Mouse (Mus musculus) layer of hippocampus, adult 9-10 months (tissue): ENCODE measurements around the gene Slit2.

Experiments used
- DNase-seq: peaks from one replicate; pipeline ENCODE4 v3.0.0; 2022; ENCODE audit warnings: low spot score

Gene Slit2

GRCm38 (mm10) chr5:48230430-48231080 is 247.6 kb downstream of the Slit2 start:
- no peak for DNase-seq

DNA sequence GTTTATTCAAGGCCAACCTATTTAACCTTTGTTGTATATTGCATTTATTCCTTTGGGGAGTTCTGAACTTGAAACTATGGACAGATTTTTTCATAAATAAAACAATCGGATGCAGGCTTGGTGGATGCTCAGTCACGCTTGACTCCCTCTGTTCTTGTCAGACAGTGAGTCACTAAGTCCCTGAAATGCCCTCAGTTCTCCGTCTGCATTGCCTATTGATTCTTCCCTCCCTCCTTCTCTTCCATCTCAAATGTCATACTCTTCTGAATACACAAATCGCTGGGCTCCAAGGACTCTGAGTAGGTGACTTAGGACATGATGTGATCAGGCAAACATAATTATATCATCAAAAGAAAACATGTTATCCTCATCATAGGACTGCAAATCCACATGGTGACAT is 251.8 kb downstream of the Slit2 start:
- DNase-seq = no peak

GRCm38 (mm10) chr5:48235270-48235669 is 252.3 kb downstream of the Slit2 start:
- no peak for DNase-seq

DNA sequence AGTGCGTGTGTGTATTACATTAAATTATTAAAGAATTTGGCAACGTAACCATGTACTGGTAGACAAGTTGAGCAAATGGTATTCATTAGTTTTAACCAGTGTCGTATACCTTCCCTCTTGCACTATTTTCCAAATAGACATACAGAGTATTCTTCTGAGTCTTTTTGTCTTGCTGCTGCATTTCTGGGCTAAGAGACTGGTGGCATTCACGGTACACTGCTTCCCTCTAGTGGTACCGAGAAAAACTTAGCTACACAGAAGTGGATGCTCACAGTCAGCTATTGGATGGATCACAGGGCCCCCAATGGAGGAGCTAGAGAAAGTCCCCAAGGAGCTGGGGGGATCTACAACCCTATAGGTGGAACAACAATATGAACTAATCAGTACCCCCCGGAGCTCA is 257.8 kb downstream of the Slit2 start:
- DNase-seq = peak; percentile 10

- no peak for DNase-seq
Measured at GRCm38 (mm10) chr5:48248327-48248726, 265.4 kb downstream of the Slit2 start.

DNA sequence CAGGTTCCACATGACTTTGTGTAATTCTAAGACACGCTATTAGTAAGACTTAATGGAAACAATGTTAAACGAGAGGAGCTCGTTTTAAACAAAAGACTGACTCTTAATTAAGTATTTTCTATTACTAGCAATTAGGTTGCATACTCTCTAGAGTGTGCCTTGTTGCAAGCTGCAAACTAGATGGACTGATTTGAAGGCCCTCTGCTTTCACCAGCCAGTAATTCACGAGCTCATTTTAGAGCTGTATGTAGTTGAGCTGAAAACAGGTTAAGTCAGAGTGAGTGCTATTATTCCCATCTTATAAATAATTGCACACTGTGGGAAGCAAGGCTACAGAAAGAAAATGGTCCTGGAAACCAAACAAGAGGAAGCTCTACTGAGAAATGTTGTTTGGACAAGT is 294.6 kb downstream of the Slit2 start:
- DNase-seq = no peak

DNA sequence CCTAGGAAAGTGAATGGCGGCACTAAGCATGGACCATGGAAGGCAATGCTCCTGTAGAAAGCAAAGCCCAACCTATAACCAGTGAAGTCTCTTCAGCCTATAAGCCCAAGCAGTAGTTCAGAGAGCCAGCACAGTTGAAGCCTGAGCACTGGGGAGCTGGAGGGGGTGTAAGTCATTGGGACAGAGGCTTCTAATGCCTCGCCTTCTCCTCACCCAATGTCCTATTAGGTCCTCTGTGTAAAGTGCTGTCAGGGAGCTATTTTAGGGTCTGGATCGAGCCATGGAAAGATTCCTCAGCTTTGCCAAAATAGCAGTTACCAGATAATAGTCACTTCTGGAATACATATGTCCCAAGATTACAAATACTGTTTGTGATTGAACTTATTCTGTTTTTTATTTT is 318.2 kb downstream of the Slit2 start:
- no peak for DNase-seq

DNA sequence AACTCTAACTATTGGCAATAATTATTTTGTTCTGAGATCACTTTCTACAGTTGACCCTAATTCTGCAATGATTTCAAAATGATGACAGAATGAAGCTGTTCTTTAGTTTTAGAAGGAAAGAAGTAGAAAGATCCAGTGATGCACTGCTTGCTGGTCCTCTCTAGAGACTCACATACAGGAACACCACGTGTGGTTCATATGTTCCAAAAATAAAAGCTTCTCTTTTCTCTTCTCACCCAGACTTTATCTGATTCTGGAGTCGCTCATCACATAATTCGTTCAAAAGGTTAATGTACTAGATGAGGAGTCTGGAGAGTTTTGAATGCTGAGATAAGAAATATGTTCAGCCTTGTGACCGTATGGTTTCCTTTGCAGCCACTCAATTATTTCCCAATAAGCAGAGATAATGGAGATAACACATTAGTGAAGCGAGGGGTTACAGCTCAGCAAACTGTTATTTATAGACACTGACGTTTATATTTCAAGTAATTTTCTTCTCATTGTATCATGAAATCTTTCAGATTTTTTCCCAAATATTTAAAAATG is 332.2 kb downstream of the Slit2 start:
- DNase-seq = no peak

DNA sequence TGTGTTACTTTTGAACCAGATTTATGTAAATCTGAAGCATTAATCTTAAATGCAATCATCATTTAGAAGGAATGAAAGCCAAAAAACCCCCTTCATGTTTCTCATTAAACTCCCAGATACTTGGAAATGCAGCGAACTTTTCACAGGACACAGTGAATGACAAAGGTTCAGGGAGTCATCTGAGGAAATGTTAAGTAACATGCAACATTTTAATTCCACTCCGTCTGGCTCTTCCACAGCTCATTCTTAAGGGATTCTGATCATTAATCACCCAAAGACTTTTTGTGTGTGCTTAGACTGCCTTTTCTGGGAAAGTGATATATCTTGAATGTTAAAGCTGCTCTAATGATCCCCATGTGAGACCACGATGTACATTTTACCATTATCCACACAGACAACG is 337.7 kb downstream of the Slit2 start:
- DNase-seq = no peak

GRCm38 (mm10) chr5:48326221-48326620 is 343.3 kb downstream of the Slit2 start:
- DNase-seq = no peak

DNA sequence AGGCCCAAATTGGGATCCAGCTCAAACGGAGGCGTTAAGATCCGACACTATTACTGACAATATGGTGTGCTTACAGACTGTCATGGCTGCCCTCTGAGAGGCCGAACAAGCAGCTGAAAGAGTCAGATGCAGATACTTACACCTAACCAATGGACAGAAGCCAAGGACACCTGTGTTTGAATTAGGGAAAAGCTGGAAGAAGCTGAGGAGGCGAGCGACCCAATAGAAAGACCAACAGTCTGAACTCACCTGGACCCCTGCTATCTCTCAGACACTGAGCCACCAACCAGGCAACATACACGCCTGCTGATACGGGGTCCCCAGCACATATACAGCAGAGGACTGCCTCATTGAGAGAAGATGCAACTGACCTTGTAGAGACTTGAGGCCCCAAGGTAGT is 344.7 kb downstream of the Slit2 start, which contains the start of gene 5730480H06Rik:
TSS of gene 5730480H06Rik (plus strand) at position 301 of the 400 bp plus-strand sequence.
- DNase-seq = no peak

DNA sequence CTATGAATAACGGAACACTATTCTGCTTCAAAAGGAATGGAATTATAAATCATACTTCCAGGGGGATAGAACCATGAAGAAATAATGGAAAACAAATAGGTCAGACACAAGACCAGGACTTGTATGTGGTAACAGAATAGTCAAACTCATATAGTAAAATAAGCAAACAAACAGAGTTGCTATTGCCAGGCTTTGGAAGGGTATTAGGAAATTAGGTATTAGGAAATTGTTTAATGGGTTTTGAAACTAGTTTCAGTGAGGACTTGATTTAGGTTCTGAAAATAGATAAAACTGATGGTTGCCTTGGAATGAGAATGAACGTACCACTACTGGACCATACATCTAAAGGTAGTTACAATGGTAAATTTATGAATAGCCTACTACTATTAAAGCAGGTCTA is 346.8 kb downstream of the Slit2 start:
- DNase-seq = no peak

DNA sequence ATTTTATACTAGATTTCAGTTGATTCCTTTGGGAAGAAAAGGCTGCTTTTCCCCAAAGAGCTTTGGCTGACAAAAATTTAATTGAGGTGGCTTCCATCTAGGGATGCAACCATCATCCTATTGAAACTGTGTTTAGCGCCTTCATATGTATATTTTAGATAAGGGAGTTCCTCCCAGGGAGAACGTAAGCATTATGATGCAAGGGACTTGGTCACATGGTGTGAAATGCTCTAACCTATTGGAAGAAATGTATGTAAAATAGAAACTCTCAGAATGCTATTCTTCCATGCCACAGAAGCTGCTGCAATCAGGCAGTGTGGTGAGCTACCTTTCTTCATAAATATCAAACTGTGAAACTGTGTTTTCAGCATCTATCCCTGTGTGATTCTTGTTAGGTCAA is 347.9 kb downstream of the Slit2 start:
- DNase-seq = no peak

DNA sequence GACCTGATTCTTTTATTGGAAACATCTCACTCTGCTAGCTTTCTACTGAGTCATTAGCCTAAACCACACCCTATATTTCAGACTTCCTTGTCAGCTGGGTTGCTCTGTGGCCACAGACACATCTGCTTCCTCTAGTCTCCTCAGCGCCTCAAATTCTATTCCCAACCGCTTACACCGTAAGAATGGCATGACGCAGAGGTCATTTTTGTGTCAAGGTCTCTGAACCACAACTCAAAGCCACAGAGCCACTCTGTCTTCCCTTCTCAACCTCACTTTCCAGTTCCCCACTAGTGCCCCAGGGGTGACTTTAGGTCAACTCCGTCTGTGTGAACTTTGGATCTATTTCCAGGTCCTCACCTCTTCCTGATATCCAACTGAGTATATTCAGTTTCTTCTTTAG is 348.5 kb downstream of the Slit2 start:
- no peak for DNase-seq

DNA sequence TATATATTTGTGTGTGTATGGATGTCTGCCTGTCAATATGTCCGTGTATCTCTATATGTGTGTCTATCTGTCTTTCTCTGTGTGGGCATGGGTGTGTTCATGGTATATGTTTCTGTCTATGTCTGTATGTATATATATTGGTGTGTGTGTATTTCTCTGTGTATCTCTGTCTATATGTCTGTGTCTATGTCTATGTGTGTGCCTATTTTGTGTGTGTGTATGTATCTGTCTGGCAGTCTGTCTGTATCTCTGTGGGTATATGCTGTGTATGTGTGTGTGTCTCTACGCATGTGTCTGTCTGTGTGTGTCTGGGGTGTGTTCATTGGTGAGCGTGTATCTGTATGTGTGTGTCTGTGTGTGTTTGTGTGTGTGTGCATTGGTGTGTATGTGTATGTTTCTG is 350.5 kb downstream of the Slit2 start:
- DNase-seq = no peak

DNA sequence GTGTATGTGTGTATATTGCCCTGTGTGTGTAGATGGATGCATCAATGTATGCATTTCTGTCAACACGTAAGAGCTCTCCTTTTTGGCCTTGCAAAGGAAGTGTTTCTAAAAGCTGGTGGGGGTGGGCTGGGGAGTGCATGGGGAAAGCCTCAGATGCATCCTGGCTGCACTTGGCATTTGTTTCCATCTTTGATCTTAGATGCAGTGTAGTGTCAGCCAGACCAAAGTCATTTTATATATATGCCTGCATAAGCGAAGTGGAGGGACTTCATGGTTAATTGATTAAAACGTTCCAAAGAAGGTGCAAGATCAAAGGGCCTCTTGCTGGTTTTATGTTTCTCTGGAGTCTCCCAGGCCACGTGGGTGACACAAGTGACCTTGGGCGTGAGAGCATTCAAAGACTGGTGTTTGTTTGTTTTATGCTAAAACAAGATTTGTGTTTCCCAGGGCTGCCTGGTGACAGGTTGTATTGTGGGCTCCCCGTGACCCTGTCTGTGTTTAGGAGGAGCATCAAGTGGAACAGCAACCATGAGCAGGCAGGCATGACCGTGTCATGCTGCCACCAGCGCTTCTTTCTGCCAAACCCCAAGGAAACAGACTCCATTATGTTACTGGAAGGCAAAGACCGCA is 351.1 kb downstream of the Slit2 start:
- DNase-seq = no peak

GRCm38 (mm10) chr5:48340808-48341433 is 358.0 kb downstream of the Slit2 start:
- no peak for DNase-seq

DNA sequence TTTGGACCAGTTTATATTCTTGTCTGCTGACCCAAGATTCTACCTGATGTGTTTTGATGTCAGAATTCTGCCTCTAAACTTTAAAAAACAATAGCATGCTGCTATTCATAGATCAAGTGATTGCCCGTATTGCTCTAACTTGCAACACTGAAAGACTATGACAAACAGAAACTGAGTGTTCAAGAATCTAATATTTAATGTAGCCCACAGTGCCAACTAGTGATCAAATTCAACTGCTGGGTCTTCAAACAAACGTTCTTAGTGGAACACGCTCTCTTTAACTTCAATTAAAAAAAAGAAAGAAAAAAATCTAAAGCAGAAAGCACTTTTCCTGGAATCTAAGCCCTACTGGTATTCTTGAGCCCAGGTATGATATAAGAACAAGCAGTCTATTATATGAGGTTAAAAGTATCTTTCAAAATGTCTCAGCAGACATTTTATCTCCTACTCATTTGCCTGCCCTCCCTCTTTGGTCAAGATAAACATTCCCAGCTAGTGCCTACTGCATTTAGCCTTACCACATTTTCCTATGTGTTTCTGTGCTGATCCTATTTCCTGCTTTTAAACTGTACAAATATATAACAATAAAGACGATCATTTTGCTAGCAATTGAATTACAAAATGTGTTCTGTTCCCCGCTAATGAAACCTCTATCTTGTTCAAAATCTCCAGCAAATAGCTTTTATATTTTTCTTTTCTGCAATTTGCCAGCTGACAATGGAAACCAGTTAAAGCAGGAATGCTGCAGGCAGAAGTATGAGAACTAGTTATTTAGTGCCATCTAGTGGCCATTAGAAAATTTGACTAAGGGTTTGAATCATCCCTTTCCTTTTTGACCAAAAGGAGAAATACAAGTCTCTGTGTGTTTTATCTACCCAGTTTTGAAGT is 362.4 kb downstream of the Slit2 start:
- peak; percentile 7 for DNase-seq

- DNase-seq = no peak
Measured at GRCm38 (mm10) chr5:48345983-48346648, 363.2 kb downstream of the Slit2 start.

- no peak for DNase-seq
Measured at GRCm38 (mm10) chr5:48349309-48349708, 366.4 kb downstream of the Slit2 start.
